Mouse (Mus musculus) adrenal gland, adult (tissue): ENCODE data around the gene Lactb.

Experiments used
- DNase-seq, 2 experiments: peaks; one replicate each; pipeline ENCODE4 v3.0.0; 2022 to 2023; ENCODE audit warnings: low spot score in 1 of 2; ENCODE audit not compliant: inconsistent age in 2 of 2

Lactb gene

GRCm38 (mm10) chr9:66975239-66975645 lies at the start of gene Lactb:
TSS of gene Lactb (minus strand) at chr9:66975484.
- peak; percentile 95 to 97 for DNase-seq

- DNase-seq: no peak
Observed at GRCm38 (mm10) chr9:67023371-67023770, 48.1 kb upstream of the Lactb start.

- DNase-seq: peak; percentile 88 to 94
Observed at GRCm38 (mm10) chr9:67020063-67020462, 44.8 kb upstream of the Lactb start.

GRCm38 (mm10) chr9:67013501-67013900 lies 38.2 kb upstream of the Lactb start:
- DNase-seq: peak in 1 of 2 experiments; percentile 71

- no peak for DNase-seq
Observed at GRCm38 (mm10) chr9:67012470-67012869, 37.2 kb upstream of the Lactb start.

GRCm38 (mm10) chr9:67011483-67011882 lies 36.2 kb upstream of the Lactb start:
- DNase-seq: no peak

- DNase-seq: no peak
Observed at GRCm38 (mm10) chr9:67008781-67009180, 33.5 kb upstream of the Lactb start.

GRCm38 (mm10) chr9:67006376-67006775 lies 31.1 kb upstream of the Lactb start:
- no peak for DNase-seq

- DNase-seq: no peak
Observed at GRCm38 (mm10) chr9:67005161-67005742, 30.0 kb upstream of the Lactb start.

GRCm38 (mm10) chr9:67003656-67004055 lies 28.4 kb upstream of the Lactb start:
- DNase-seq: peak; percentile 51 to 82

GRCm38 (mm10) chr9:67003156-67003555 lies 27.9 kb upstream of the Lactb start:
- DNase-seq: peak in 1 of 2 experiments; percentile 68

- DNase-seq: no peak
Observed at GRCm38 (mm10) chr9:67001506-67001905, 26.2 kb upstream of the Lactb start.

- DNase-seq: peak; percentile 85 to 92
Observed at GRCm38 (mm10) chr9:67001050-67001449, 25.8 kb upstream of the Lactb start.

GRCm38 (mm10) chr9:66999698-67000097 lies 24.4 kb upstream of the Lactb start:
- DNase-seq: no peak

GRCm38 (mm10) chr9:66991750-66992410 lies 16.6 kb upstream of the Lactb start:
- no peak for DNase-seq

GRCm38 (mm10) chr9:66991021-66991749 lies 15.9 kb upstream of the Lactb start:
- no peak for DNase-seq

GRCm38 (mm10) chr9:66990046-66990445 lies 14.8 kb upstream of the Lactb start:
- DNase-seq: no peak

GRCm38 (mm10) chr9:66989581-66989980 lies 14.3 kb upstream of the Lactb start:
- DNase-seq: no peak

GRCm38 (mm10) chr9:66988888-66989414 lies 13.7 kb upstream of the Lactb start:
- DNase-seq: no peak

- no peak for DNase-seq
Observed at GRCm38 (mm10) chr9:66988198-66988887, 13.1 kb upstream of the Lactb start.

- DNase-seq: no peak
Observed at GRCm38 (mm10) chr9:66985377-66985776, 10.1 kb upstream of the Lactb start.
